Mouse (Mus musculus) left cerebral cortex, adult 18-20 months (tissue): ENCODE measurements around the gene Elobl. TPM values are rescaled to one million over a fixed set of nuclear protein-coding genes. Genes with fewer than 3 reads are reported as not detected.

Experiments
- DNase-seq, 2 experiments: peaks; one replicate each; pipeline ENCODE4 v3.0.0; 2021 to 2022; ENCODE audit warnings: low spot score in 2 of 2, mixed read lengths in 1 of 2
- total RNA-seq, 2 experiments: library from RNA; stranded (reverse); gene quantifications; 2 replicates each; pipeline ENCODE4 v1.2.3; 2021

Elobl gene
- total RNA-seq, 2 experiments from 2014 or later, result not detected

GRCm38 (mm10) chr11:88938770-88939169 lies 28.0 kb downstream of the Elobl start:
- DNase-seq, result no peak

- no peak for DNase-seq
Measured at GRCm38 (mm10) chr11:88937886-88938285, 28.8 kb downstream of the Elobl start.

GRCm38 (mm10) chr11:88934089-88935000 lies 32.4 kb downstream of the Elobl start:
- peak; percentile 39 to 56 for DNase-seq

DNA sequence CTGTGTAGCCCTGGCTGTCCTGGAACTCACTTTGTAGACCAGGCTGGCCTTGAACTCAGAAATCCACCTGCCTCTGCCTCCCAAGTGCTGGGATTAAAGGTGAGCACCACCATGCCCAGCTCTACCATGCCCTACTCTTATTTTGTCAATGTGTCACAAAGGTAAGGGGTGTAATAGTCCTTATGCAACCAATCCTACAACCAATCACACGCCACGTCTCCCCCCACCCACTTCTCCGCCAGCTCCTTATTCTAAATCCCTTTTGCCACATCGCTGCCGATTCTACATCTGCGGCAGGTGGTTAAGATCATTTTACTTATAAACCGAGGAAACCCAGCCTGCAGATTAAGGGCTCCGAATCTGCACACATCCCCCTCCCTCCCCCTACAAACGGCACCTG lies 33.7 kb downstream of the Elobl start:
- DNase-seq, result no peak

GRCm38 (mm10) chr11:88931692-88932530 lies 34.8 kb downstream of the Elobl start:
- no peak for DNase-seq

- no peak for DNase-seq
Measured at GRCm38 (mm10) chr11:88926566-88926965, 40.2 kb downstream of the Elobl start.

Other genes starting within 250 kb of the Elobl start
- 100 to 1,000 TPM; 119 to 127 TPM for gene Msi2, start 248.4 kb downstream of the Elobl start, total RNA-seq
- gene Akap1, start 102.3 kb downstream of the Elobl start, total RNA-seq, result 10 to 100 TPM; 39.4 to 39.8 TPM
- 10 to 100 TPM; 19.2 to 20.4 TPM for gene Scpep1, start 11.5 kb downstream of the Elobl start, total RNA-seq
- gene Coil, start 3.3 kb upstream of the Elobl start, total RNA-seq, result 10 to 100 TPM; 20.6 to 22.1 TPM
- gene Trim25, start 32.4 kb upstream of the Elobl start, total RNA-seq, result 1 to 10 TPM; 3.1 to 4.5 TPM
- gene Dgke, start 99.9 kb upstream of the Elobl start, total RNA-seq, result 10 to 100 TPM; 54.2 to 55.2 TPM
- gene Gm525, start 106.9 kb upstream of the Elobl start, total RNA-seq, result not detected